Mouse (Mus musculus) lung, embryonic 16.5 days (tissue): ENCODE measurements around the gene Haus5. TPM values are rescaled to one million over a fixed set of nuclear protein-coding genes. Genes with fewer than 3 reads are reported as not detected.
A peak's percentile ranks its signal among the peaks of the same experiment; 100 is the strongest.

Experiments used
- ATAC-seq: fragments of 200-750 bp; cut with Nextera tagmentation; 2 replicates; pipeline ENCODE4 v1.8.0; 2017; ENCODE audit warnings: low read depth, mild to moderate bottlenecking, moderate library complexity
- H3K27ac ChIP-seq: fragments of 300-500 bp; sonication (generic); 2 replicates; pipeline ENCODE4 v1.5.1; 2014; ENCODE audit warnings: mild to moderate bottlenecking, control low read depth, low read length
- H3K27me3 ChIP-seq: fragments of 300-500 bp; sonication (generic); 2 replicates; pipeline ENCODE4 v1.6.1; 2014; ENCODE audit warnings: low read depth, low read length, mixed read lengths; ENCODE audit not compliant: control insufficient read depth, insufficient read depth
- H3K36me3 ChIP-seq: fragments of 300-500 bp; sonication (generic); 2 replicates; pipeline ENCODE4 v1.6.1; 2014; ENCODE audit warnings: low read length; ENCODE audit not compliant: control insufficient read depth, insufficient read depth
- H3K4me1 ChIP-seq: fragments of 300-500 bp; sonication (generic); replicated peaks from 2 replicates; pipeline ENCODE4 v1.6.1; 2014; ENCODE audit warnings: low read length, mixed read lengths; ENCODE audit not compliant: control insufficient read depth, insufficient read depth
- H3K4me2 ChIP-seq: fragments of 300-500 bp; sonication (generic); 2 replicates; pipeline ENCODE4 v1.6.1; 2014; ENCODE audit warnings: low read depth, low read length, control low read depth
- H3K4me3 ChIP-seq: fragments of 300-500 bp; sonication (generic); 2 replicates; pipeline ENCODE4 v1.5.1; 2014; ENCODE audit warnings: mild to moderate bottlenecking, low read length, control low read depth
- H3K9ac ChIP-seq: fragments of 300-500 bp; sonication (generic); 2 replicates; pipeline ENCODE4 v1.6.1; 2014; ENCODE audit warnings: low read length, control low read depth
- H3K9me3 ChIP-seq: fragments of 300-500 bp; sonication (generic); 2 replicates; pipeline ENCODE4 v1.6.1; 2016; ENCODE audit warnings: low read length; ENCODE audit not compliant: control insufficient read depth
- WGBS: fragments of 180-500 bp; shearing (Covaris S2); extraction: QIAGEN DNeasy Blood & Tissue Kit; methylation state at CpG from one replicate; pipeline ENCODE4 v1.1.7; 2014; 5-methylcytosine and 5-hydroxymethylcytosine counted together
- polyA plus RNA-seq: library from polyadenylated mRNA; unstranded; fragments of >200 nt; fragmentation: Nextera tagmentation; extraction: Ambion mirVana; gene quantifications from 2 replicates; pipeline ENCODE4 v1.2.1, GENCODE M21; 2015

Haus5 gene
- polyA plus RNA-seq: 49.6 and 58.2 TPM in 2 replicates

- peak within 1 kb of the TSS; percentile 68 for H3K4me2 ChIP-seq
- WGBS: under 1% methylated on average over 34 of the region's 34 CpGs
- H3K27ac ChIP-seq: 0 out of 2 replicates have a peak within 1 kb of the TSS, but pooled peaks have one; percentile 18
Measured at GRCm38 (mm10) chr7:30664529-30665200, at the start of gene Haus5. Gene Haus5, minus strand, starts transcription at chr7:30664994.

GRCm38 (mm10) chr7:30711942-30712341 is 47.1 kb upstream of the Haus5 start, which contains the start of gene Atp4a:
Gene Atp4a, plus strand, starts transcription at chr7:30712209.
- H3K27me3 ChIP-seq: peaks cover 10% of the 10 kb centered on the region
- no peaks in the 10 kb centered on the region for H3K36me3 ChIP-seq
- H3K4me2 ChIP-seq: no peak within 1 kb of the TSS
- 85% methylated on average over 3 of the region's 3 CpGs for WGBS
- H3K9me3 ChIP-seq: no peaks in the 10 kb centered on the region
- no peak within 1 kb of the TSS for H3K9ac ChIP-seq
- H3K4me3 ChIP-seq: no peak within 1 kb of the TSS
- no peak within 1 kb of the TSS for H3K27ac ChIP-seq
- no peak for ATAC-seq
- H3K4me1 ChIP-seq: peaks cover 1% of the 10 kb centered on the region; the same call in 1 of the 2 replicates

More at GRCm38 (mm10) chr7:30664529-30665200, at the start of gene Haus5:
- Histone ChIP-seq H3K9ac (peak within 1 kb of the TSS; percentile 86), H3K4me3 (peak within 1 kb of the TSS; percentile 78), H3K27me3 (no peaks in the 10 kb centered on the region), H3K9me3 (no peaks in the 10 kb centered on the region), H3K36me3 (peaks cover 7% of the 10 kb centered on the region), H3K4me1 (peaks cover 5% of the 10 kb centered on the region)
- peak; percentile 96 for ATAC-seq

GRCm38 (mm10) chr7:30707441-30707840 is 42.6 kb upstream of the Haus5 start:
- WGBS: 67% methylated on average over 1 of the region's 1 CpGs
- Histone ChIP-seq H3K4me1 (no peaks in the 10 kb centered on the region; the same call in 1 of the 2 replicates), H3K9me3 (no peaks in the 10 kb centered on the region), H3K4me3 (no peak overlapping the region), H3K4me2 (no peak overlapping the region), H3K27me3 (no peaks in the 10 kb centered on the region), H3K36me3 (no peaks in the 10 kb centered on the region), H3K27ac (no peak overlapping the region), H3K9ac (no peak overlapping the region)
- no peak for ATAC-seq

GRCm38 (mm10) chr7:30706214-30706882 is 41.6 kb upstream of the Haus5 start:
- H3K4me3 ChIP-seq: no peak overlapping the region
- H3K4me1 ChIP-seq: no peaks in the 10 kb centered on the region; the same call in 1 of the 2 replicates
- no peaks in the 10 kb centered on the region for H3K27me3 ChIP-seq
- no peak overlapping the region for H3K9ac ChIP-seq
- no peaks in the 10 kb centered on the region for H3K36me3 ChIP-seq
- H3K9me3 ChIP-seq: no peaks in the 10 kb centered on the region
- no peak overlapping the region for H3K27ac ChIP-seq
- 38% methylated on average over 8 of the region's 8 CpGs for WGBS
- ATAC-seq: no peak
- no peak overlapping the region for H3K4me2 ChIP-seq

- no peaks in the 10 kb centered on the region for H3K36me3 ChIP-seq
- H3K9me3 ChIP-seq: no peaks in the 10 kb centered on the region
- peak within 1 kb of the TSS; percentile 31; the same call in 1 of the 2 replicates for H3K27ac ChIP-seq
- H3K9ac ChIP-seq: no peak within 1 kb of the TSS
- ATAC-seq: peak; percentile 31; the same call in 1 of the 2 replicates
- no peaks in the 10 kb centered on the region for H3K27me3 ChIP-seq
- WGBS: 39% methylated on average over 9 of the region's 9 CpGs
- no peak within 1 kb of the TSS for H3K4me3 ChIP-seq
- no peak within 1 kb of the TSS for H3K4me2 ChIP-seq
- peaks cover 10% of the 10 kb centered on the region for H3K4me1 ChIP-seq
Measured at GRCm38 (mm10) chr7:30698589-30698988, 33.8 kb upstream of the Haus5 start, which contains the start of gene 2200002J24Rik. Gene 2200002J24Rik, plus strand, starts transcription at chr7:30698926.

GRCm38 (mm10) chr7:30698101-30698500 is 33.3 kb upstream of the Haus5 start:
- Histone ChIP-seq H3K27me3 (no peaks in the 10 kb centered on the region), H3K27ac (peak overlapping the region; percentile 31; the same call in 1 of the 2 replicates), H3K4me1 (peaks cover 10% of the 10 kb centered on the region), H3K9ac (no peak overlapping the region), H3K4me2 (no peak overlapping the region), H3K36me3 (no peaks in the 10 kb centered on the region), H3K9me3 (no peaks in the 10 kb centered on the region), H3K4me3 (no peak overlapping the region)
- WGBS: 44% methylated on average over 5 of the region's 5 CpGs
- ATAC-seq: no peak

- H3K27ac ChIP-seq: 0 out of 2 replicates have a peak overlapping the region, but pooled peaks have one; percentile 37
- no peak overlapping the region for H3K4me3 ChIP-seq
- no peak overlapping the region for H3K9ac ChIP-seq
- no peak overlapping the region for H3K4me2 ChIP-seq
- WGBS: 53% methylated on average over 6 of the region's 6 CpGs
- no peaks in the 10 kb centered on the region for H3K27me3 ChIP-seq
- no peaks in the 10 kb centered on the region for H3K4me1 ChIP-seq
- no peaks in the 10 kb centered on the region for H3K36me3 ChIP-seq
- peak; percentile 43; the same call in 1 of the 2 replicates for ATAC-seq
- no peaks in the 10 kb centered on the region for H3K9me3 ChIP-seq
Measured at GRCm38 (mm10) chr7:30688325-30688724, 23.5 kb upstream of the Haus5 start.

- Histone ChIP-seq H3K4me3 (no peak overlapping the region), H3K27me3 (no peaks in the 10 kb centered on the region), H3K4me1 (no peaks in the 10 kb centered on the region), H3K27ac (no peak overlapping the region), H3K36me3 (no peaks in the 10 kb centered on the region), H3K4me2 (no peak overlapping the region), H3K9ac (no peak overlapping the region), H3K9me3 (no peaks in the 10 kb centered on the region)
- WGBS: 61% methylated on average over 2 of the region's 2 CpGs
- no peak for ATAC-seq
Measured at GRCm38 (mm10) chr7:30683425-30683824, 18.6 kb upstream of the Haus5 start.

- Histone ChIP-seq H3K4me1 (no peaks in the 10 kb centered on the region), H3K36me3 (no peaks in the 10 kb centered on the region), H3K4me2 (no peak overlapping the region), H3K27ac (no peak overlapping the region), H3K9me3 (no peaks in the 10 kb centered on the region), H3K27me3 (no peaks in the 10 kb centered on the region), H3K4me3 (no peak overlapping the region), H3K9ac (no peak overlapping the region)
- 45% methylated on average over 5 of the region's 5 CpGs for WGBS
- ATAC-seq: no peak
Measured at GRCm38 (mm10) chr7:30681897-30682296, 17.1 kb upstream of the Haus5 start.
